Mouse (Mus musculus) G1E (cell line): ENCODE measurements around the gene Mxi1.

Source experiments
- CTCF ChIP-seq: IDR thresholded peaks from 2 replicates; pipeline ENCODE4 v1.5.1; 2012; ENCODE audit warnings: low read depth, low read length, inconsistent platforms, mixed read lengths
- GATA1 ChIP-seq: IDR thresholded peaks from 2 replicates; pipeline ENCODE4 v1.6.1; 2012; ENCODE audit warnings: borderline replicate concordance, low read length, inconsistent platforms, mixed read lengths

GRCm38 (mm10) chr19:53408398-53408797 lies 98.1 kb downstream of the Mxi1 start:
- TF ChIP-seq GATA1 (no peak), CTCF (no peak)
